Mouse (Mus musculus): ENCODE results near the gene Txndc2. TPM values are rescaled to one million over a fixed set of nuclear protein-coding genes. Genes with fewer than 3 reads are reported as not detected.

Txndc2 gene
- polyA plus RNA-seq, 1 experiment: not detected

DNA sequence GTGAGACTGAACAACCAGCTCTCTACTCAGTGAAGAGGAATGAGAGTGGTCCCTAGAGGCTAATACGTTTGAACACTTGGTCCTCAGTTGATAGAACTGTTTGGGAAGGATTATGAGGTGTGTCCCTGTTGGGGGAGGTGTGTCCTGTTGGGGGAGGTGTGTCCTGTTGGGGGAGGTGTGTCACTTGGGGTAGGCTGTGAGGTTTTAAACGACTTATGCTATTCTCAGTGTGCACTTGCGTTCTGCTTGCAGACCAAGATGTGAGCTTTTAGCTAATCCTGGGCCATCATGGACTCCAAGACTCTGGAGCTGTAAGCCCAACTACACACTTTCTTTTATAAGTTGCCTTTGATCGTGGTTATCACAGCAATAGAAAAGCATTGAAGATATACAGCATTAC lies 27.1 kb upstream of the Txndc2 start:
- WGBS: 91% methylated on average over 4 of the region's 4 CpGs
- Histone ChIP-seq H3K36me3 (ENCODE audit: control insufficient read depth, insufficient read depth, low read length) (no peaks in the 10 kb centered on the region), H3K4me3 (ENCODE audit: control insufficient read depth, insufficient read depth, low read length) (no peak overlapping the region), H3K4me1 (replicated peaks; ENCODE audit: control insufficient read depth, insufficient read depth, low read length) (0 out of 2 replicates have a peak, but pooled peaks cover 3% of the 10 kb centered on the region), H3K27ac (ENCODE audit: control insufficient read depth, insufficient read depth, low read length) (no peak overlapping the region), H3K27me3 (ENCODE audit: control insufficient read depth, insufficient read depth, low read length) (no peaks in the 10 kb centered on the region)
- no peak for DNase-seq
- no peak for TF ChIP-seq POLR2A (IDR thresholded peaks at IDR 0.05; ENCODE audit: control insufficient read depth, extremely low read depth, insufficient read depth, low read length, poor library complexity)
- TF ChIP-seq CTCF (IDR thresholded peaks at IDR 0.05; ENCODE audit: borderline replicate concordance, control insufficient read depth, extremely low read depth, insufficient read depth, low read length, poor library complexity): no peak

GRCm38 (mm10) chr17:65667792-65668191 lies 25.8 kb upstream of the Txndc2 start:
- Histone ChIP-seq H3K36me3 (ENCODE audit: control insufficient read depth, insufficient read depth, low read length) (no peaks in the 10 kb centered on the region), H3K27me3 (ENCODE audit: control insufficient read depth, insufficient read depth, low read length) (no peaks in the 10 kb centered on the region), H3K4me3 (ENCODE audit: control insufficient read depth, insufficient read depth, low read length) (no peak overlapping the region), H3K27ac (ENCODE audit: control insufficient read depth, insufficient read depth, low read length) (no peak overlapping the region), H3K4me1 (replicated peaks; ENCODE audit: control insufficient read depth, insufficient read depth, low read length) (no peaks in the 10 kb centered on the region)
- DNase-seq: no peak
- TF ChIP-seq CTCF (IDR thresholded peaks at IDR 0.05; ENCODE audit: borderline replicate concordance, control insufficient read depth, extremely low read depth, insufficient read depth, low read length, poor library complexity): no peak
- no peak for TF ChIP-seq POLR2A (IDR thresholded peaks at IDR 0.05; ENCODE audit: control insufficient read depth, extremely low read depth, insufficient read depth, low read length, poor library complexity)
- WGBS: 96% methylated on average over 14 of the region's 14 CpGs

GRCm38 (mm10) chr17:65666388-65667161 lies 24.6 kb upstream of the Txndc2 start:
- Histone ChIP-seq H3K4me3 (ENCODE audit: control insufficient read depth, insufficient read depth, low read length) (no peak overlapping the region), H3K27ac (ENCODE audit: control insufficient read depth, insufficient read depth, low read length) (no peak overlapping the region), H3K4me1 (replicated peaks; ENCODE audit: control insufficient read depth, insufficient read depth, low read length) (no peaks in the 10 kb centered on the region), H3K27me3 (ENCODE audit: control insufficient read depth, insufficient read depth, low read length) (no peaks in the 10 kb centered on the region), H3K36me3 (ENCODE audit: control insufficient read depth, insufficient read depth, low read length) (no peaks in the 10 kb centered on the region)
- TF ChIP-seq POLR2A (IDR thresholded peaks at IDR 0.05; ENCODE audit: control insufficient read depth, extremely low read depth, insufficient read depth, low read length, poor library complexity) (no peak), CTCF (IDR thresholded peaks at IDR 0.05; ENCODE audit: borderline replicate concordance, control insufficient read depth, extremely low read depth, insufficient read depth, low read length, poor library complexity) (no peak)
- WGBS: 83% methylated on average over 17 of the region's 17 CpGs
- no peak for DNase-seq

DNA sequence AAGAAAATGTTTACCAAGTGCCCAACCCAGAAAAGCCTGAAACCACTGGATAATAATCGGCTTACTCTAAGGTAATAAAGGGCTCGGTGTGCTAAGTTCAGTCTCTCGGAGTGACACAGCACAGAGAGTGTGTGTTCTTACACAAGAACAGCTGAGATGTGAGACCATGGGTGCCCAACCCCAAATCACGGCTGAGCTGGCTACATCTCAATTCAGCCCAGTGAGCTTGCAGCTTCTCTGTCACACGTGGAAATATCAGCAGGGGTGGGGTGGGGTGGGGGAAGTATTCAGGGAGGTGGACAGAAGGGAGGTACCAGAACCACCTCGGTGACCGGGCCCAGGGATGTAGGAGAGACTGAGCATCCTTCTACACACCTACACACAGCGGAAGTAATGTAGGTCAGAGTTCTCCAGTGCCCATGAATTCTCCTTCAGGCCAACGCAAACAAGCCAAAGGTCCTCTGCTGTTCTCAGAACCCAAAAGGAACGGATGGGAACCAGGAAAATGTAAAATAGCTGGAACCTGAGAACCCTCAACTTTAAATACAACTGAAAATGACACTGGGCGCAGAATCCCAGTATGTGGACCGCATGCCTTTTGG lies 23.9 kb upstream of the Txndc2 start:
- H3K4me3 ChIP-seq (ENCODE audit: control insufficient read depth, insufficient read depth, low read length): no peak overlapping the region
- 95% methylated on average over 12 of the region's 12 CpGs for WGBS
- H3K36me3 ChIP-seq (ENCODE audit: control insufficient read depth, insufficient read depth, low read length): no peaks in the 10 kb centered on the region
- TF ChIP-seq CTCF (IDR thresholded peaks at IDR 0.05; ENCODE audit: borderline replicate concordance, control insufficient read depth, extremely low read depth, insufficient read depth, low read length, poor library complexity): no peak
- TF ChIP-seq POLR2A (IDR thresholded peaks at IDR 0.05; ENCODE audit: control insufficient read depth, extremely low read depth, insufficient read depth, low read length, poor library complexity): no peak
- no peaks in the 10 kb centered on the region for H3K27me3 ChIP-seq (ENCODE audit: control insufficient read depth, insufficient read depth, low read length)
- no peak overlapping the region for H3K27ac ChIP-seq (ENCODE audit: control insufficient read depth, insufficient read depth, low read length)
- no peaks in the 10 kb centered on the region for H3K4me1 ChIP-seq (replicated peaks; ENCODE audit: control insufficient read depth, insufficient read depth, low read length)
- DNase-seq: no peak

- Histone ChIP-seq H3K27me3 (ENCODE audit: control insufficient read depth, insufficient read depth, low read length) (no peaks in the 10 kb centered on the region), H3K4me1 (replicated peaks; ENCODE audit: control insufficient read depth, insufficient read depth, low read length) (peaks cover 2% of the 10 kb centered on the region; the same call in 1 of the 2 replicates), H3K4me3 (ENCODE audit: control insufficient read depth, insufficient read depth, low read length) (no peak overlapping the region), H3K36me3 (ENCODE audit: control insufficient read depth, insufficient read depth, low read length) (no peaks in the 10 kb centered on the region), H3K27ac (ENCODE audit: control insufficient read depth, insufficient read depth, low read length) (no peak overlapping the region)
- TF ChIP-seq CTCF (IDR thresholded peaks at IDR 0.05; ENCODE audit: borderline replicate concordance, control insufficient read depth, extremely low read depth, insufficient read depth, low read length, poor library complexity) (no peak), POLR2A (IDR thresholded peaks at IDR 0.05; ENCODE audit: control insufficient read depth, extremely low read depth, insufficient read depth, low read length, poor library complexity) (no peak)
- no peak for DNase-seq
- 95% methylated on average over 14 of the region's 14 CpGs for WGBS
Observed at GRCm38 (mm10) chr17:65663329-65664078, 21.5 kb upstream of the Txndc2 start.

DNA sequence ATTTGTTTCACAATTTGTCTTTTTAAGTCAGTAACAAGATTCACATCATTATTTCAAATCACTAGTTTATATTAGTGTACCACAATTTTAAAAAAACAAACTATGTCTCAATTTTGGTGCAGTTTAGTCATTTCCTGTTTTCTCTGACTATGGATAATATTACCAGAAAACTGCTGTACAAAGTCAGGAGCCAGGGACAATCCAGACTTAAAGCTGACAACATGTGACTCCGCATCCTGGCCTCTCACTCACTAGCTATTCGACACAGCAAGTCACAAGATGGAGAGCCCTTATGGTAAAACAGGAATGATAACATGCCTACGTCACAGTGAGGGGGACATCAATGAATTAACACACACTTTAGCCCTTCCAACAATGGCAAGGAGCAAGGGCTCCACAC lies 20.7 kb upstream of the Txndc2 start:
- Histone ChIP-seq H3K36me3 (ENCODE audit: control insufficient read depth, insufficient read depth, low read length) (no peaks in the 10 kb centered on the region), H3K27ac (ENCODE audit: control insufficient read depth, insufficient read depth, low read length) (no peak overlapping the region), H3K4me1 (replicated peaks; ENCODE audit: control insufficient read depth, insufficient read depth, low read length) (peaks cover 8% of the 10 kb centered on the region), H3K27me3 (ENCODE audit: control insufficient read depth, insufficient read depth, low read length) (no peaks in the 10 kb centered on the region), H3K4me3 (ENCODE audit: control insufficient read depth, insufficient read depth, low read length) (no peak overlapping the region)
- DNase-seq: no peak
- WGBS: 97% methylated on average over 3 of the region's 3 CpGs
- TF ChIP-seq POLR2A (IDR thresholded peaks at IDR 0.05; ENCODE audit: control insufficient read depth, extremely low read depth, insufficient read depth, low read length, poor library complexity): no peak
- no peak for TF ChIP-seq CTCF (IDR thresholded peaks at IDR 0.05; ENCODE audit: borderline replicate concordance, control insufficient read depth, extremely low read depth, insufficient read depth, low read length, poor library complexity)

All from thymus, adult 2 months (tissue).